Comparison of ENCODE assay signal across 16 mouse cellular contexts in the genomic region with DNA sequence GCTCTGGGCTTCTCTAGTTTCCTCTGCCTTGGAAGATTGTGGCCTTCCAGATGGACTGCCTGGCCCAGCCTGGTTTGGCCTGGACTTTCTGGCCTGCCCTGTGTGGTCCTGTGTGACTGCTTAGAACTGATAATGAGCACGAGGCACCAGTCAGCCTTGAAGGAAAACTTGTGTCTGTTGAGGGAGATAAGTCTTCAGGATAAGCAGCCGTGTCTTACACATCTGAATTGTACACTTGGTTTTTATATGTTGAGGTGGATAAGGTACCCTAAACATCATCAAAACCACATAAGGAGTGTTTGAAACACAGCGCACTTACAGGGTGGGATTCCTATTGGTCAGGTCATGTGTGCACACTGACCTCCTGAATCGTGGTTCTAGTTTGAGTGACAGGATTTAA. TPM values are rescaled to one million over a fixed set of nuclear protein-coding genes. Genes with fewer than 3 reads are reported as not detected.
DNase-seq lines count a peak whose midpoint lies in the region; ATAC-seq and TF ChIP-seq lines count a peak whose summit lies in the region.
"Had no signal": no experiment of that assay in that cellular context is flagged by ENCODE, and none has a peak within 500 bp of the region (broad histone marks: within the 10 kb centered on the region; RNA-seq: fewer than 3 reads in every experiment).

No protein-coding gene starts in this region.

- no peak for DNase-seq in limb, embryonic 10.5 days (ENCODE audit: low spot score)
- no peak for DNase-seq in stomach, postnatal 0 days (ENCODE audit: low spot score)
- DNase-seq in right cerebral cortex, postnatal 14 days = no peak
- DNase-seq in embryo, embryonic 10.5 days (ENCODE audit: low spot score) = no peak
- DNase-seq: adrenal gland, postnatal 10 days; cerebellum, adult 18-20 months; forebrain, postnatal 0 days; kidney, adult 2 months; thymus, adult 2 months had no signal

- H3K27me3 ChIP-seq in limb, embryonic 13.5 days = no peaks in the 10 kb centered on the region
- H3K27me3 ChIP-seq in limb, embryonic 10.5 days (ENCODE audit: low read depth, poor library complexity, severe bottlenecking) = no peaks in the 10 kb centered on the region
- H3K27me3 ChIP-seq in liver, embryonic 15.5 days = no peaks in the 10 kb centered on the region
- no peaks in the 10 kb centered on the region for H3K27me3 ChIP-seq in stomach, postnatal 0 days (ENCODE audit: control insufficient read depth, insufficient read depth, low read length)
- H3K27me3 ChIP-seq: embryonic facial prominence, embryonic 12.5 days; neural tube, embryonic 15.5 days had no signal

- WGBS in limb, embryonic 13.5 days = 84% methylated on average over 4 of the region's 4 CpGs
- WGBS in limb, embryonic 10.5 days = 83% methylated on average over 4 of the region's 4 CpGs
- 16% methylated on average over 4 of the region's 4 CpGs for WGBS in liver, embryonic 15.5 days (ENCODE audit: insufficient replicate concordance)
- WGBS in stomach, postnatal 0 days = 80% methylated on average over 4 of the region's 4 CpGs

- H3K36me3 ChIP-seq in limb, embryonic 13.5 days = no peaks in the 10 kb centered on the region
- no peaks in the 10 kb centered on the region for H3K36me3 ChIP-seq in limb, embryonic 10.5 days
- H3K36me3 ChIP-seq in liver, embryonic 15.5 days (replicated peaks) = peaks cover 1% of the 10 kb centered on the region; the same call in 1 of the 2 replicates
- no peaks in the 10 kb centered on the region for H3K36me3 ChIP-seq in stomach, postnatal 0 days (ENCODE audit: control insufficient read depth, insufficient read depth, low read length)
- H3K36me3 ChIP-seq: embryonic facial prominence, embryonic 12.5 days; hindbrain, embryonic 10.5 days; neural tube, embryonic 15.5 days had no signal

- H3K4me1 ChIP-seq in limb, embryonic 13.5 days = peaks cover 10% of the 10 kb centered on the region; the same call in 1 of the 2 replicates
- H3K4me1 ChIP-seq in limb, embryonic 10.5 days = no peaks in the 10 kb centered on the region
- peaks cover 61% of the 10 kb centered on the region for H3K4me1 ChIP-seq in liver, embryonic 15.5 days (replicated peaks)
- no peaks in the 10 kb centered on the region for H3K4me1 ChIP-seq in stomach, postnatal 0 days (replicated peaks; ENCODE audit: control insufficient read depth, insufficient read depth)
- H3K4me1 ChIP-seq: embryonic facial prominence, embryonic 12.5 days had no signal

- H3K4me3 ChIP-seq in limb, embryonic 13.5 days = no peak overlapping the region
- H3K4me3 ChIP-seq in limb, embryonic 10.5 days = no peak overlapping the region
- peak overlapping the region; percentile 19; the same call in 1 of the 2 replicates for H3K4me3 ChIP-seq in liver, embryonic 15.5 days (replicated peaks)
- H3K4me3 ChIP-seq in stomach, postnatal 0 days (ENCODE audit: low read depth, low read length) = no peak overlapping the region
- H3K4me3 ChIP-seq: embryonic facial prominence, embryonic 12.5 days; hindbrain, embryonic 10.5 days; layer of hippocampus, adult 2 months; neural tube, embryonic 15.5 days had no signal

- no peak overlapping the region for H3K4me2 ChIP-seq in limb, embryonic 13.5 days (replicated peaks)
- peak overlapping the region; percentile 56 for H3K4me2 ChIP-seq in liver, embryonic 15.5 days
- H3K4me2 ChIP-seq in stomach, postnatal 0 days (replicated peaks; ENCODE audit: low read depth) = no peak overlapping the region
- H3K4me2 ChIP-seq: embryonic facial prominence, embryonic 12.5 days; neural tube, embryonic 15.5 days had no signal

- no peak for TF ChIP-seq CTCF in stomach, postnatal 0 days (IDR thresholded peaks at IDR 0.05; ENCODE audit: low read depth)

- no peaks in the 10 kb centered on the region for H3K9me3 ChIP-seq in limb, embryonic 13.5 days
- no peaks in the 10 kb centered on the region for H3K9me3 ChIP-seq in limb, embryonic 10.5 days (replicated peaks)
- H3K9me3 ChIP-seq in liver, embryonic 15.5 days (replicated peaks) = no peaks in the 10 kb centered on the region
- H3K9me3 ChIP-seq in stomach, postnatal 0 days (ENCODE audit: control insufficient read depth, low read length) = no peaks in the 10 kb centered on the region
- H3K9me3 ChIP-seq: embryonic facial prominence, embryonic 12.5 days; hindbrain, embryonic 10.5 days; neural tube, embryonic 15.5 days had no signal

- H3K9ac ChIP-seq in limb, embryonic 13.5 days = no peak overlapping the region
- H3K9ac ChIP-seq in liver, embryonic 15.5 days = peak overlapping the region; percentile 50
- no peak overlapping the region for H3K9ac ChIP-seq in stomach, postnatal 0 days (ENCODE audit: low read length)
- H3K9ac ChIP-seq: embryonic facial prominence, embryonic 12.5 days; forebrain, postnatal 0 days; neural tube, embryonic 15.5 days had no signal

- TF ChIP-seq EP300 in stomach, postnatal 0 days (optimal IDR thresholded peaks at IDR 0.05) = no peak

- H3K27ac ChIP-seq in limb, embryonic 13.5 days = 0 out of 2 replicates have a peak overlapping the region, but pooled peaks have one; percentile 10
- no peak overlapping the region for H3K27ac ChIP-seq in limb, embryonic 10.5 days
- H3K27ac ChIP-seq in liver, embryonic 15.5 days (replicated peaks) = peak overlapping the region; percentile 97
- H3K27ac ChIP-seq in stomach, postnatal 0 days (replicated peaks) = no peak overlapping the region
- H3K27ac ChIP-seq: embryonic facial prominence, embryonic 12.5 days; hindbrain, embryonic 10.5 days; layer of hippocampus, adult 2 months; neural tube, embryonic 15.5 days had no signal

- ATAC-seq in limb, embryonic 13.5 days (ENCODE audit: low FRiP score, low read depth) = no peak
- peak; percentile 87 for ATAC-seq in common myeloid progenitor, adult 5-6 weeks (replicated peaks; ENCODE audit: low read depth, poor library complexity, severe bottlenecking)
- ATAC-seq in liver, embryonic 15.5 days (ENCODE audit: insufficient read depth) = peak; percentile 99
- 0 out of 2 replicates have a peak, but pooled peaks have one; percentile 12 for ATAC-seq in stomach, postnatal 0 days (ENCODE audit: low FRiP score, low TSS enrichment)
- ATAC-seq: forebrain, postnatal 0 days had no signal

RNA-seq across cellular contexts. Expression of a gene that starts 46.6 kb away (rescaled TPM):
- 15.6 and 18.4 TPM in 2 replicates for polyA plus RNA-seq in limb, embryonic 13.5 days (2015; fragmentation: Nextera tagmentation; extraction: Ambion mirVana)
- polyA plus RNA-seq in limb, embryonic 10.5 days (2016; fragmentation: Nextera tagmentation; extraction: Ambion mirVana) = 11.1 and 14.2 TPM in 2 replicates
- 13.8 and 18.0 TPM in 2 replicates for total RNA-seq in common myeloid progenitor, adult 5-6 weeks (2017)
- polyA plus RNA-seq in liver, embryonic 15.5 days (2015; fragmentation: Nextera tagmentation; extraction: Ambion mirVana) = 15.2 and 15.5 TPM in 2 replicates
- 5.2 and 7.3 TPM in 2 replicates for polyA plus RNA-seq in stomach, postnatal 0 days (2015; fragmentation: Nextera tagmentation; extraction: Ambion mirVana)

Comparison
In these comparisons a context has a peak if more than half of its experiments do, and no peak if none do; other contexts are left out.
1. H3K27ac ChIP-seq: peak in limb, embryonic 13.5 days (single experiment) and liver, embryonic 15.5 days (single experiment); none in limb, embryonic 10.5 days (single experiment) and stomach, postnatal 0 days (single experiment).